Mouse (Mus musculus) erythroid progenitor cell, adult 5-6 weeks (primary cell): ENCODE data around the gene Becn1. TPM values are rescaled to one million over a fixed set of nuclear protein-coding genes. Genes with fewer than 3 reads are reported as not detected.
A peak's percentile ranks its signal among the peaks of the same experiment; 100 is the strongest.

ENCODE experiments used
- ATAC-seq: replicated peaks from 2 replicates; pipeline ENCODE4 v1.8.0; 2016; ENCODE audit warnings: moderate number of reproducible peaks, mild to moderate bottlenecking, moderate TSS enrichment, inconsistent platforms; ENCODE audit not compliant: poor library complexity, low FRiP score, severe bottlenecking
- total RNA-seq, 2 experiments: library from RNA; stranded (forward) in 1 of 2; stranded (reverse) in 1 of 2; fragments of 150-400 nt in 1 of 2; fragments of 186-747, 209-891 nt in 1 of 2; gene quantifications; 2 replicates each; pipeline versions ENCODE4 v1.2.3 to v1.2.4; 2015 to 2017; ENCODE audit warnings: low replicate concordance in 2 of 2

The Becn1 gene
- total RNA-seq, 2 experiments from 2014 or later, result 72.5 to 273 TPM

DNA sequence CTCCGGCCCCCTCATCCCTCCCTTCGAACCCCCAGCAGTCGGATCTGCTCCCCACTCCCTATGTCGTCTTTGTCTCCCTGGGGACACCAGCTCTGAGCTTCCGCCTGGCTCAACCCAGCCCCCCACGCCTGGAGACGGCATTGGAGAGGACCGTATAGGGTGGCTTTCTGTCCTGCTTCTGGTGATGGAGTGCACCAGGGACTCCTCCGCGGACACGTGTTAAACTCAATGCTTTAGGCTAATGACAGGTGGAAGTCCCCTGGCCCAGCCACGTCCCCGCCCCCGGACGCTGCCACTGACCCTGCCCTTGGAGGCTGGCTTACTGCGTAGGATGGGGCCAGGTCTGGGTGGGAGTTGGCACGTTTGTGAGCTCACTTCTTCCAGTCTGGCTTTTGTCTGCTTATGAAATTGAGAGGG lies 14.4 kb upstream of the Becn1 start:
- ATAC-seq, result peak; percentile 58

DNA sequence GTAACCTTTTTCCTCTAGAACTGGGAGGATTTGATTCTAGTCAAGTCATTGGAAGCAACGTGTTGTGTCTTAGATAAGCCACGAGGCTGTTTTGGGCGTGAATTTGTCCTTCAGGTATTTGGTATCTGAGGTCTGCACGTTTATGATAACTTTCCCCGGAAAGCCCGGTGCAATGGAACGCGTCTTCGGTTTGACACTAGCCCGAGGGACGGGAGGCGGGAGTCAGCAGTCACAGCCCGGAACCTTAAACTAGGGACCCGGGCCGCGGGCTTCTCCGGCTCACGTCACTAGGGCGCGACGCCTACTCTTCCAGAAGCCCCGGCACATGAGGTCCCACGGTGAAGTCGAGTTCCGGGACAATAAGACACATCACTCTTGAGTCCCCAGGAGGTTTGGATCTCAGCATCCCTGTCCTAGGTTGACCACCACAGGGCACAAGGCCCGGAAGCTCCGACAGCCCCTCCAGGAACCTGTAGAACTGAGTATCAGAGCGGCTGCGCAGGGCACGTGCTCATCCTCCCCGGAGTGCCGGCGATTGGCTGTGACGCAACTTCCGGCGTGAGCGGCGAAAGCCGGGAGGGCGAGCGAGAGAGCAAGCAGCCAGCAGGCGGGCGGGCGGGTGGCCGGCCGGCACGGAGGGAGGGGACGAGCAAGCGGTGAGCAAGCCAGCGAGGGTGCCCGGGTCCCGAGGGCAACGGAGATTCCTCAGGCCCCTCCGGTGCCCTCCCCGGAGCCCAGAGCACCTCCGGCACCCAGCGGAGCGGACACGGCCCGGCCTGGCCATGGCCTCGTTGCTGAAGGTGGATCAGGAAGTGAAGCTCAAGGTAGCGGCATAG lies 13.8 kb upstream of the Becn1 start, which contains the start of gene Psme3:
TSS of gene Psme3 (plus strand) at position 549 of the 836 bp plus-strand sequence.
- ATAC-seq, result peak; percentile 87

DNA sequence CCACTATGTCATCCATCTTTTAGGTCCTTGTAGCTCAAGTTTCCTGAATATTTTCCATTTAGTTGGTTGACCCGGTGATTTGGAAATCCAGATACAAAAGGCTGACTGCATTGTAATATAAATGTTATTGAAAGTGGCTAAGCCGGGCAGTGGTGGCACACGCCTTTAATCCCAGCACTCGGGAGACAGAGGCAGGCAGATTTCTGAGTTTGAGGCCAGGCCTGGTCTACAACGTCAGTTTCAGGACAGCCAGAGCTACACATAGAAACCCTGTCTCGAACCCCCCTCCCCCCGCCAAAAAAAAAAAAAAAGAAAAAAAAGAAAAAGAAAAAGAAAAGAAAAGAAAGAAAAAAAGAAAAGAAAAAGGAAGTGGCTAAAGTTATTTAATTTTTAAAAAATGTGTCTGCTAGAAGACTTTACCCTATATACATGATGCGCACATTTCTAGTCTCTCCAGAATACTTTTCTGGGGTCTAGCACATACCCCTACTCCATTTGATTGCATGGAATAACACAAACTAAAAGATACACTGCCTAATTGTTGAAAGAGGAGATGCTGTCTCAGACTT lies 13.1 kb upstream of the Becn1 start:
- no peak for ATAC-seq

DNA sequence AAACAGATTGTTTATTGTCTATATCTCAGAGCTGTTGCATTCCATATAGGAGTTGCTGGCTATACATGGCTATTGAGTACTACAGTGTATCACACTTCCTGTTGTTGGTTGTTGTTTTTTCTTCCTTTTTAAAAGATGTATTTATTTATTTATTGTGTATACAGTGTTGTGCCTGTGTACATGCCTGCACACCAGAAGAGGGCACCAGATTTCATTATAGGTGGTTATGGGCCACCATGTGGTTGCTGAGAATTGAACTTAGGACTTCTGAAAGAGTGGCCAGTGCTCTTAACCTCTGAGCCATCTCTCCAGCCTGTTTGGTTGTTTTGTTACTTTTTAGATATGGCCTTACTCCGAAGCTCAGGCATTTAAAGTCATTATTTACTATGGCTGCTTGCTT lies 12.5 kb upstream of the Becn1 start:
- ATAC-seq, result no peak

DNA sequence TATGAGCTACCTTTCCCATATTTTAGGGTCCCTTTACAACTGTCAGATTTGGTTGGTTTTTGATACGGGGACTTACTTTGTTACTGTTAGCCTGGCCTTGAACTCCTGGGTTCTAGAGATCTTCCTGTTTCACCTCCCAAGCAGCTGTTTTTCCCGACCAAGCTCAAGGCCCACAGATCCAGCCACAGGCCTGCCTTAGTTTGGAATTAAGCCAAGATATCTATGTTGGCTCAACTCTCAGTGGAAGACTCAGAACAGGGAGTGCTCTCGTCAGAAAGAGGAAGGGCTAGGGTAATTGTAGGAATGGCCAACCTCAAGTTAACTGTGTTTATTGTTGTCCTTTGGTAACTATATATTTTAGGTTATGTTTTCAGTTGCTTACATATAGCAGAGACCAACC lies 10.1 kb upstream of the Becn1 start:
- ATAC-seq, result 0 out of 2 replicates have a peak, but pooled peaks have one; percentile 21

DNA sequence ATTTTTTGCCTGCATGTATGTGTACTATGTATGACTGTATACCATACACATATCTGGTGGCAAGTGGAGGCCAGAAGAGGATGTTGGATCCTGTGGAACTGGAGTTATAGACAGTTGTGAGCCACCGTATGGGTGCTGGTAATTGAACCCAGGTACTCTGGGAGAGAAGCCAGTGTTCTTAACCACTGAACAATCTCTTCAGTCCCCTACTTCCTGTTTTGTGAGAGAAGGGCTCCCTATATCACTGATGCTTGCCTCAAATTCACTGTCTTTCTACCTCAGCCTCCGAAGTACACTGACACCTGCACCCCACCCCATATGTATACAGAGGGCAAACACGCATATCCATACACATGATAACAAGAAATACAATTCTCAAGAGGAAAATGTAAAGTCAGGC lies 9.0 kb upstream of the Becn1 start:
- ATAC-seq, result no peak

DNA sequence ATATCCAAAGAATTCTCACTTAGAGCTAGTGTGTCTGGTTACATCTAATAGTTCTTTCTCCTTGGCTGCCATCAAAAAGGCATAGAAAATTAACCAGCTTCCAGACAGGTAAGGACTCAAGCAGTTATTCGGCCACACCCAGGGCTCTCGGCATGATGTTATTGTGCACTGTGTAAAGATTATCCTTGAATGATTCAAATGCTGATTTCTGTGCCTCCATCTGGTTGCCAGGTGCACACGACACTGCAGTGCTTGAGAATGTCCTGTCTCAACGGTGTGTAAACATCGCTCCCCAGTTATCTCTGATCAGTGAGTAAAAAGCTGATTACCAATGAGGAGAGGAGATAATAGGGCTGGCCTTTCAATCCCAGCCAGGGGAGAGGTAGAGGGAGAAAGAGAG lies 5.7 kb upstream of the Becn1 start:
- ATAC-seq, result no peak

DNA sequence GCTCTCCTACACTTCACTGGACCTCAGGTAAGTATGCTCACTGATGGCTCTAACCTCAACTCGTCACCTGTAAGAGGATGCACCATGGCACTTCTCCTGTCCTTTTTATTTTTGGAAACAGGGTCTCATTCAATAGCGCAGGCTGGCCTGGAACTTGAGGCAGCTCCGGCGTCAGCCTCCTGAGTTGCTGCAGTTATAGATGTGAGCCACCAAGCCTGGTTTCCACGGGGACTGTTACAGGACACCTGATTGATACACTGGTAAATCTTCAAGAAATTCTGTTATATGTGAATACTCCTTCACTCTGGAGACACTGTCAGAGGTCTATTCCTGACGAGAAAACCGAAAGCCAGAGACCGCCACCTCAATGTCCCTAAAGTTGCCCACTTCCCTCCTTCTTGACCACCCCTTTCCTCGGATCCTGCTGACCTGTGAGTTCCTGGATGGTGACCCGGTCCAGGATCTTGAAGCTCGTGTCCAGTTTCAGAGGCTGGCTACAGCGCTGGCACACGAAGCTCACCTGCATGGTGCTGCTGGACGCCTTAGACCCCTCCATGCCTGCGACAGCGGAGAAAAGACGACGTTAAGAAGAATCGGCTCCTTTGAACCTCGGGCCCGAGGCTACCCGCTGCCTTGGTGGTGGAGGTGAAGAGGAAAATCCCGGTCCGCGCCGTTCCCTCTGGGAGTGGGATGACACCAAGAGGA lies 635 bp downstream of the Becn1 start:
- peak; percentile 48 for ATAC-seq

DNA sequence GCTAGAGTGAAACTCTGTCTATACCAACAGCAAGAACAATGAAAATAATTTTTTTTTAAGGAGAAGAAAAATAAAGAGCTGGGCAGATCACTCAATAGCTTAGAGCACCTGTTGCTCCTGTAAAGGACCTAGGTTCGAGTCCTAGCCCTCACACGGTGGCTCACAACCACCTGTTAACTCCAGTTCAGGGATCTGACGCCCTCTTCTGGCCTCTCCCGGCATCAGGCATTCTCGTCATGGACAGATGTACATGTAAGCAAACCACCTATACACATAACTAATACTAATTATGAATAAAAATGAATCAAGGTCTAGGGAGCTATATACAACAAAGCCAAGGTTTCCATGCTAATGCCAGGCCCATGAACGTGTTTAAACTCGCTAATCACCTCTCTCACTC lies 1.2 kb downstream of the Becn1 start:
- 0 out of 2 replicates have a peak, but pooled peaks have one; percentile 45 for ATAC-seq

DNA sequence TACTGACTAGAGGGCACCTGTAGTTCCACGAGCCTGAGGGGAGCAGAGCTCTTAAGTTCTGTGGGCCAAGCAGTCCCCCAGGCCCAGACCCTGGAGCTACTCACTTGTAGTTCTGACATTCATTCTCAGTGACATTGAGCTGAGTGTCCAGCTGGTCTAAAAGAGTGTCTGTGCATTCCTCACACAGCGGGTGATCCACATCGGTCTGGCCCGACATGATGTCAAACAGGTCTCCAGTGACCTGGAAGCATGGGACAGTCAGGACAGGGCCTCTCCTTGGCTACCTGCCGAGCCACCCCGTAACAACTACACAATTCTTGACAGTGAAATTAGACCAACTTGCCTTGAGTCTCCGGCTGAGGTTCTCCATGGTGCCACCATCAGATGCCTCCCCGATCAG lies 6.9 kb downstream of the Becn1 start:
- no peak for ATAC-seq

DNA sequence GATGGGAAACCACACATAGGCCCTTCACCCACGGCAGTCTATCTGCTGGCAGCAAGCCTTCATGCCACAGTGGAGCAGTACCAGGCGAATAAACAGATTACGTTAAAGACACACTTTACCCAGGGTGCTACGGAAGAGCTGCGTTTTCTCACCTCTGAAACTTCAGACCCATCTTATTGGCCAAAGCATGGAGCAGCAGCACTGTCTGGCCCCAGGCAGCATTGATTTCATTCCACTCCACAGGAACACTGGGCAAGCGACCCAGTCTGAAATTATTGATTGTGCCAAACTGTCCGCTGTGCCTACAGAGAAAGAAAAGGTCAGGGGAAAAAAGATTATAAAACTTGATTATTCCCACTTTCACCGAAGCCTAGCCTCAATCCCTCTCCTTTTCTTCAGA lies 10.9 kb downstream of the Becn1 start:
- ATAC-seq, result no peak

DNA sequence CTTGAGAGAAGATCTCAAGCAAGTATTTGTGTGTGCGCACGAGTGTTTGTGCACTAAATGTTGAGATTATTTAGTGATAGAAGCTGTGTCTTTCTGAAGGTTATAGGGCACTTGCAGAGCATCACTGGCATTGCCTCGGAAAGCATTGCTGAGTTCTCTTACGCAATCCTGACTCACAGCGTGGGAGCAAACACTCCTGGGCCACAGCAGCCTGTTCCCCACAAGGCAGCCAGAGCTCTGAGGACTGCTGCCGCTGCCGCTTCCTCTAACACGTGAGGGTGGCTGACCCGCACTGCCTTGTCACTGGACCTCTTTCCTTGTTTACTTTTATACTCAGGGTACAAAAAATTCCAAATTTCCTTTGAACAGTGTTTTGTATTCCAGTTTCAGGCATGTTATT lies 14.8 kb downstream of the Becn1 start:
- no peak for ATAC-seq

DNA sequence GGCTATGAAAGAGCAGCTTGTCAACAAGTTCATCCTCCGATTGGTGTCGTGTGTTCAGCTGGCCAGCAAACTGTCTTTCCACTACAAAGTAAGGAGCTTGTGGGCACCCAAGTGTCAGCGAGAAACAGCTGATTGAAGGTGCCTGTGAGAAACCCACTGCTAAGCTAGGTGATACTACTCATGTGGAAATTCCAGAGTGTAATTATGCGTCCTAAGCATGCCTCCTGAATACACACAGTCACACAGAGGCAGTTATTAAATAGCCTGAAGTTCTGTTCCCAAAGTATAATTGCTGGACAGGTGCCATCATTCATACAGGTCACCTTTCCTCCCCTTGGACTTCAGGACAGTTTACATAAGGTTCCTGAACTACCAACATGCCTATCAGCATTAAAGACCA lies 18.3 kb downstream of the Becn1 start:
- ATAC-seq, result no peak

DNA sequence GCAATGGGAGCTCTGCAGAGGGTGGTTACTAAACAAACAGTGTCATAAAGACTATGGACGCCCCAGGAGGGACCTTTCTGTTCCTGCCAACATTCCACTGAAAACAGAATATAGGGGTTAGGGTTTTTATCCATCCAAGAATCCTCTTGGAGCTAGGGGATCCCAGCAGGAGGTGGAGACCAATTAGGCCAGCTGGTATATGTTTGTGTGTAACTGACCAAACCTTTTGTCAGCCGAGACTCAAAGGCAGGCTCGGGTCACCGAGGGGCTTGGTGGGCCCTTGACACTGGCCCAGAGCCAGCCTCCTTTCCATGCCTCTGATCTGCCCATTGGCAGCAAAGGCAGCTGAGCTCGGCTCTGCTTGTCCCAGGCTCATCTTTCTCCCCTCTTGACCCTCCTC lies 19.2 kb downstream of the Becn1 start:
- no peak for ATAC-seq

DNA sequence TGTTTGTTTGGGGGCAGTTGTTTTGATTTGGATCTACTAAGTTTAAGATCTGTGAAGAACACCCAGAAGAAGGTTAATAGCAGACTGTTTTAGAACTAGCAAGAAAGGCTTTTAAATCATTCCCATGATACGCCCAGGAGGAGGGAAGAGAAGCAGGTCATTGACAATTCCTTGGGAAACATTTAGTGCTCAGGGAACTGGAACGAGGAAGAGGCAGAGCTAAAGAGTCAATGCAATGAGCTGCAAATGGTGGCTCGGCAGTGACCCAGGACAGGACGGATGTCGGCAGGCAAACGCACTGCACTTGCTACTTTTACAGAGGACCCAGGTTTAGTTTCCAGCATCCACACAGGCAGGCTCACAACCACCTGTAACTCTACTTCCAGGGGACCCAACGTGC lies 21.2 kb downstream of the Becn1 start:
- no peak for ATAC-seq

DNA sequence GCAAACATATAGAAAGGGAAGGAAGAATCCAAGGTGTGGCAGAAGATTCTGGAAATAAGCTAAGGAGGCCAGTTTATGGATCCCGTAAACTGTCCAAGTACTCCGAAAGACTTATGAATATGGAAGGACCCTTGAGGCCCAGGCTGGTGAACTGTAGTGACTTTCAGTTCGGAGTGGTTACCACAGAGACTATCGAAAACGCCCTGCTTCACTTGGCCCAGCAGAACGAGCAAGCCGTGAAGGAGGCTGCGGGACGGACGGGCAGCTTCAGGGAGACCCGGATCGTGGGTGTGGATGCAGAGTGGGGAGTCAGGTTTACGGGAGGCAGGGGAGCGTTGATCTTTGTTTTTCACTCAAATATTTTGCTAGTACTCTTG lies 22.9 kb downstream of the Becn1 start:
- peak; percentile 72 for ATAC-seq

DNA sequence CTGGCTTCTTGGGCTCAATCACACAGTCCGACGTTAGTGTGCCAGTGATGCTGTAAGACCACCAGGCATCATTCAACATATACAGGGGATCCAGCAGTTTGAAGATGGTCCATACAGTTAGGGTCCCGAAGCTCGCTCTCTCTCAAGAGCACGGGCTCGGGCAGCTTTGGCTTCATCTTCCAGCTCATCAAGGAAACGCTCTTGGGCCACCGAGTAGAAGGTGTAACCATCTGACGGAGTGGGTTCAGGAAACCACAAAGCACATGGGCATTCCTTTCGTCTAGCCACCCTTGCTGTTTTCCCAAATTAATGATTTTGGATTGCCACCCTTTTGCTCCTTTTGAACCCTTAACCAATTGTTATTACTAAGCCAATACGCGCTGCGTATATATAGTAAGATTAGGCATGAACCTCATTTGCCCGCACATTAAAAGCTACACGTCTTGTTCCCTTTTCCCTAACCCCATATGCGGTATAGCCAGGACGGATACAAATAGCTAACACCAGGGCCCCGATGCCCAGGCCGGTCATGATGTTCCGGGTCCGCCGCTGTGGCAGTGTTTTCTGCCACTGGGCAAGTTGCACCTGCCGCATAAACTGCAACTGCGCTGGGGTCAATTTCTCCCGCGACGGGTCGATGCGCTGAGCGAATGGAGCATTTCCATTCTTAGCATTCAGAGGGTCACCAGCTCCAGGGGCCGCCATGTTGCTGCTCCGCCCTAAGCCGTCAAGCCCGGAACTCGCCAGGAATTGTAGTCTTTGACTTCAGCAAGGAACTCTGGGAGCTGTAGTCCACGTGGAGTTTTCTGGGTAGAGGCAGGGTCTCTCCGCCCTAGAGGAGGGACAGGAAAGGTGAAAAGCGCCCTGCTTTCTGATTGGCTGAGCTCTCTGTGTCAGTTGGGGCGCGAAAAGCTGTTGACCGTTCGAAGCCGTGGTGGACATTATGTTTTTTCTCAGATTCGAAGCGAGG lies 23.6 kb downstream of the Becn1 start, which contains the start of the genes Cntd1 and Coa3:
TSS of gene Cntd1 (plus strand) at position 790 of the 970 bp plus-strand sequence.
TSS of gene Coa3 (minus strand) at position 892 of the 970 bp plus-strand sequence.
- peak; percentile 97 for ATAC-seq

DNA sequence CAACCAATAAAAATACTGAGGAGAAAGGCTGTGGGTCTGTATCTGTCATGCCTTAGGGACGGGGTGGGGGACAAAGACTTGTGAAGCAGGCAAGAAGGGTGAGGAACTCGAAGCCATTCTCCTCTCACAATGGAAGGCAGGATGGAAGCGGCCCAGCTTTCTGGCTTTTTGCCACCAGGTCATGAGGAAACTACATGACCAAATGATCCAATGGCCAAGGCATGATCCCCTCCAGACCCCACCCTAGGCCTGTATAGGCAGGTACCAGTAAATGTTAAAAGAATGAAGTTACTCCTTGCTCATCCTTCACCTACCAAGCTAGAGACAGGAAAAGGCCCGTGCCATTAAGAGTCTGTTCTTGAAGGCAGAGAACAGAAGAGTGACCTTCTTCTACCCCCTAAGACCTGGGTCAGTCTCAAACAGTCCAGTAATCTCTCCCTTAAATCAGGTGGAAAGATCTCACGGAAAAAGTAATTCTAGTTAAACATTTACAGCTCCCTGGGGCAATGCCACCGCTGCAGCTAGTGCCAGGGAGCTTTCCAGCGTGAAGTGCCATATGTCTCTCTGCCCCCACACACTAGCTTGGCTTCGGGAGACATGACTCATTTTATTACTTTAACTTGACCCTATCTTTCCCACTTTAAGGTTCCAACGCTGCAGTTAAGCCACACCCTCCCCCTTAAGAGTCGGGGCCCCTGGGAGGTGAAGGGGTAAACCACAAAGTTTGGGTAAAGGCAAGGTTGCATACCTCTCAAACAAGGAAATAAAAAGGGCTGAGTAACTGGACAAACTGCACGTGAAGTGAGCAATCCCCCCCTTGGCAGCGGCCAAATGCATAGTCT lies 24.5 kb downstream of the Becn1 start:
- no peak for ATAC-seq
